In genomic region chr15:3281737-3282136, GRCm38 (mm10) we compare ENCODE assay signal across 28 mouse cellular contexts. TPM values are rescaled to one million over a fixed set of nuclear protein-coding genes. Genes with fewer than 3 reads are reported as not detected.
A peak's percentile ranks its signal among the peaks of the same experiment; 100 is the strongest.
DNase-seq lines count a peak whose midpoint lies in the region; ATAC-seq and TF ChIP-seq lines count a peak whose summit lies in the region.
"Had no signal": no experiment of that assay in that cellular context is flagged by ENCODE, and none has a peak within 500 bp of the region (broad histone marks: within the 10 kb centered on the region; RNA-seq: fewer than 3 reads in every experiment).

No protein-coding gene starts in this region.

- no peak for TF ChIP-seq EP300 in liver, embryonic 14.5 days (IDR thresholded peaks at IDR 0.05; ENCODE audit: low read depth)

- no peak overlapping the region for H3K4me2 ChIP-seq in intestine, postnatal 0 days (replicated peaks; ENCODE audit: low read depth)
- no peak overlapping the region for H3K4me2 ChIP-seq in intestine, embryonic 15.5 days (replicated peaks)
- no peak overlapping the region for H3K4me2 ChIP-seq in liver, embryonic 14.5 days (ENCODE audit: low read depth)
- no peak overlapping the region for H3K4me2 ChIP-seq in liver, embryonic 11.5 days
- H3K4me2 ChIP-seq in liver, embryonic 16.5 days (ENCODE audit: low read depth, low read length): no peak overlapping the region
- H3K4me2 ChIP-seq in neural tube, embryonic 15.5 days: no peak overlapping the region
- H3K4me2 ChIP-seq: embryonic facial prominence, embryonic 13.5 days; forebrain, embryonic 12.5 days; forebrain, embryonic 15.5 days; heart, embryonic 12.5 days; heart, embryonic 15.5 days; hindbrain, embryonic 14.5 days had no signal

- ATAC-seq in intestine, postnatal 0 days: peak; percentile 63
- no peak for ATAC-seq in intestine, embryonic 15.5 days
- 0 out of 2 replicates have a peak, but pooled peaks have one; percentile 36 for ATAC-seq in liver, embryonic 14.5 days (ENCODE audit: insufficient read depth)
- ATAC-seq in liver, embryonic 11.5 days (replicated peaks; ENCODE audit: low FRiP score): no peak
- peak; percentile 57 for ATAC-seq in liver, embryonic 16.5 days (ENCODE audit: low read depth)
- ATAC-seq in neural tube, embryonic 15.5 days (ENCODE audit: low FRiP score): no peak
- ATAC-seq: forebrain, embryonic 15.5 days; Patski had no signal

- 81% methylated on average over 1 of the region's 1 CpGs for whole genome bisulfite sequencing in intestine, postnatal 0 days
- 86% methylated on average over 1 of the region's 1 CpGs for WGBS in intestine, embryonic 15.5 days
- WGBS in liver, embryonic 14.5 days (ENCODE audit: insufficient replicate concordance): 67% methylated on average over 1 of the region's 1 CpGs
- 87% methylated on average over 1 of the region's 1 CpGs for WGBS in liver, embryonic 11.5 days
- WGBS in liver, embryonic 16.5 days (ENCODE audit: insufficient replicate concordance): 54% methylated on average over 1 of the region's 1 CpGs
- 85% methylated on average over 1 of the region's 1 CpGs for WGBS in neural tube, embryonic 15.5 days

- H3K36me3 ChIP-seq in intestine, postnatal 0 days (ENCODE audit: control insufficient read depth, insufficient read depth): peaks cover 25% of the 10 kb centered on the region
- H3K36me3 ChIP-seq in intestine, embryonic 15.5 days: peaks cover 5% of the 10 kb centered on the region; the same call in 1 of the 2 replicates
- no peaks in the 10 kb centered on the region; the same call in 1 of the 2 replicates for H3K36me3 ChIP-seq in liver, embryonic 14.5 days (replicated peaks; ENCODE audit: control insufficient read depth, insufficient read depth, low read depth)
- H3K36me3 ChIP-seq in liver, embryonic 11.5 days (ENCODE audit: control insufficient read depth, insufficient read depth, low read length): 0 out of 2 replicates have a peak, but pooled peaks cover 2% of the 10 kb centered on the region
- H3K36me3 ChIP-seq in liver, embryonic 16.5 days (ENCODE audit: control insufficient read depth, insufficient read depth): peaks cover 5% of the 10 kb centered on the region
- H3K36me3 ChIP-seq in neural tube, embryonic 15.5 days: no peaks in the 10 kb centered on the region
- H3K36me3 ChIP-seq: forebrain, embryonic 12.5 days; forebrain, embryonic 15.5 days had no signal

- no peak for TF ChIP-seq CTCF in intestine, postnatal 0 days (IDR thresholded peaks at IDR 0.05; ENCODE audit: low read depth)
- no peak for TF ChIP-seq CTCF in liver, embryonic 14.5 days (IDR thresholded peaks at IDR 0.05; ENCODE audit: low read depth)

- no peaks in the 10 kb centered on the region for H3K27me3 ChIP-seq in intestine, postnatal 0 days (replicated peaks; ENCODE audit: control insufficient read depth, insufficient read depth, low read length)
- no peaks in the 10 kb centered on the region for H3K27me3 ChIP-seq in intestine, embryonic 15.5 days (replicated peaks)
- H3K27me3 ChIP-seq in liver, embryonic 14.5 days (ENCODE audit: control insufficient read depth, insufficient read depth, low read length): no peaks in the 10 kb centered on the region
- H3K27me3 ChIP-seq in liver, embryonic 11.5 days (replicated peaks; ENCODE audit: control insufficient read depth, insufficient read depth, low read length): no peaks in the 10 kb centered on the region
- H3K27me3 ChIP-seq in liver, embryonic 16.5 days (ENCODE audit: control insufficient read depth, insufficient read depth, low read depth, low read length): no peaks in the 10 kb centered on the region
- no peaks in the 10 kb centered on the region for H3K27me3 ChIP-seq in neural tube, embryonic 15.5 days (replicated peaks)
- H3K27me3 ChIP-seq: embryonic facial prominence, embryonic 13.5 days; forebrain, embryonic 12.5 days; forebrain, embryonic 15.5 days; heart, embryonic 12.5 days; heart, embryonic 15.5 days had no signal

- H3K4me3 ChIP-seq in intestine, postnatal 0 days (ENCODE audit: low read depth, low read length): no peak overlapping the region
- no peak overlapping the region for H3K4me3 ChIP-seq in intestine, embryonic 15.5 days (replicated peaks)
- no peak overlapping the region for H3K4me3 ChIP-seq in liver, embryonic 14.5 days (ENCODE audit: insufficient read depth in 1 of 2, low read depth in 2 of 2, low read length in 2 of 2)
- no peak overlapping the region for H3K4me3 ChIP-seq in liver, embryonic 11.5 days (ENCODE audit: low read depth, low read length)
- H3K4me3 ChIP-seq in liver, embryonic 16.5 days (ENCODE audit: low read depth, low read length): no peak overlapping the region
- H3K4me3 ChIP-seq in neural tube, embryonic 15.5 days (replicated peaks): no peak overlapping the region
- H3K4me3 ChIP-seq: embryonic facial prominence, embryonic 10.5 days; embryonic facial prominence, embryonic 13.5 days; erythroblast, embryonic 14.5 days; forebrain, embryonic 12.5 days; forebrain, embryonic 15.5 days; heart, embryonic 12.5 days; heart, embryonic 15.5 days had no signal

- no peak overlapping the region for H3K9ac ChIP-seq in intestine, postnatal 0 days (ENCODE audit: low read depth, low read length)
- no peak overlapping the region for H3K9ac ChIP-seq in intestine, embryonic 15.5 days
- H3K9ac ChIP-seq in liver, embryonic 14.5 days (replicated peaks): no peak overlapping the region
- no peak overlapping the region for H3K9ac ChIP-seq in liver, embryonic 11.5 days (ENCODE audit: low read depth, low read length)
- no peak overlapping the region for H3K9ac ChIP-seq in liver, embryonic 16.5 days (ENCODE audit: low read depth, low read length)
- H3K9ac ChIP-seq in neural tube, embryonic 15.5 days (replicated peaks): no peak overlapping the region
- H3K9ac ChIP-seq: embryonic facial prominence, embryonic 13.5 days; forebrain, embryonic 12.5 days; forebrain, embryonic 15.5 days; heart, embryonic 12.5 days; heart, embryonic 15.5 days; hindbrain, embryonic 14.5 days had no signal

- H3K27ac ChIP-seq in intestine, postnatal 0 days (ENCODE audit: low read depth, low read length): no peak overlapping the region
- no peak overlapping the region for H3K27ac ChIP-seq in intestine, embryonic 15.5 days
- H3K27ac ChIP-seq in liver, embryonic 14.5 days: no peak overlapping the region
- H3K27ac ChIP-seq in liver, embryonic 11.5 days (ENCODE audit: low read depth, low read length): no peak overlapping the region
- no peak overlapping the region for H3K27ac ChIP-seq in liver, embryonic 16.5 days (ENCODE audit: low read length)
- H3K27ac ChIP-seq in neural tube, embryonic 15.5 days (replicated peaks): no peak overlapping the region
- H3K27ac ChIP-seq: embryonic facial prominence, embryonic 10.5 days; embryonic facial prominence, embryonic 13.5 days; forebrain, embryonic 12.5 days; forebrain, embryonic 15.5 days; heart, embryonic 15.5 days; hindbrain, embryonic 14.5 days had no signal

- no peak for DNase-seq in liver, embryonic 14.5 days (ENCODE audit: low read depth in 3 of 3, low spot score in 3 of 3)
- DNase-seq in liver, embryonic 11.5 days (ENCODE audit: low spot score): no peak
- DNase-seq in heart, postnatal 4 days: no peak
- DNase-seq: adrenal gland, adult 8-10 months; adrenal gland, postnatal 25 days; cerebellum, adult 11-12 months; cerebellum, adult 8-10 months; cerebellum, postnatal 10 days; cerebellum, postnatal 36 days; embryo, embryonic 11 days; gastrocnemius, postnatal 25 days; heart, adult 18-20 months; heart, postnatal 10 days; heart, postnatal 36 days had no signal

- no peaks in the 10 kb centered on the region for H3K4me1 ChIP-seq in intestine, postnatal 0 days (replicated peaks; ENCODE audit: control insufficient read depth, insufficient read depth, low read length)
- no peaks in the 10 kb centered on the region for H3K4me1 ChIP-seq in intestine, embryonic 15.5 days (replicated peaks)
- no peaks in the 10 kb centered on the region for H3K4me1 ChIP-seq in liver, embryonic 14.5 days (replicated peaks; ENCODE audit: control insufficient read depth in 2 of 2, insufficient read depth in 2 of 2, low read length in 1 of 2)
- H3K4me1 ChIP-seq in liver, embryonic 11.5 days (replicated peaks; ENCODE audit: control insufficient read depth, insufficient read depth, low read length): no peaks in the 10 kb centered on the region
- H3K4me1 ChIP-seq in liver, embryonic 16.5 days (ENCODE audit: control insufficient read depth, low read depth, low read length): no peaks in the 10 kb centered on the region
- H3K4me1 ChIP-seq in neural tube, embryonic 15.5 days: no peaks in the 10 kb centered on the region
- H3K4me1 ChIP-seq: embryonic facial prominence, embryonic 10.5 days; embryonic facial prominence, embryonic 13.5 days; forebrain, embryonic 12.5 days; forebrain, embryonic 15.5 days; heart, embryonic 12.5 days; heart, embryonic 15.5 days had no signal

- H3K9me3 ChIP-seq in intestine, postnatal 0 days (ENCODE audit: control insufficient read depth): no peaks in the 10 kb centered on the region
- no peaks in the 10 kb centered on the region for H3K9me3 ChIP-seq in intestine, embryonic 15.5 days
- H3K9me3 ChIP-seq in liver, embryonic 14.5 days (ENCODE audit: control insufficient read depth, low read length): no peaks in the 10 kb centered on the region
- H3K9me3 ChIP-seq in liver, embryonic 11.5 days (ENCODE audit: control insufficient read depth, low read length): no peaks in the 10 kb centered on the region
- no peaks in the 10 kb centered on the region for H3K9me3 ChIP-seq in liver, embryonic 16.5 days (replicated peaks; ENCODE audit: control insufficient read depth, low read length)
- no peaks in the 10 kb centered on the region for H3K9me3 ChIP-seq in neural tube, embryonic 15.5 days (replicated peaks)
- H3K9me3 ChIP-seq: embryonic facial prominence, embryonic 10.5 days; embryonic facial prominence, embryonic 13.5 days; forebrain, embryonic 12.5 days; forebrain, embryonic 15.5 days; heart, embryonic 12.5 days; heart, embryonic 15.5 days had no signal

RNA-seq across cellular contexts. Expression of gene Selenop, which starts 13.4 kb away (rescaled TPM):
- 2,235 and 2,243 TPM in 2 replicates for polyA plus RNA-seq in intestine, postnatal 0 days (2015; fragmentation: Nextera tagmentation; extraction: Ambion mirVana)
- 338 and 379 TPM in 2 replicates for polyA plus RNA-seq in intestine, embryonic 15.5 days (2015; fragmentation: Nextera tagmentation; extraction: Ambion mirVana)
- polyA plus RNA-seq in liver, embryonic 14.5 days (2012; rRNA removed): 205 and 242 TPM in 2 replicates
- 465 and 470 TPM in 2 replicates for polyA plus RNA-seq in liver, embryonic 14.5 days (2014; fragmentation: Nextera tagmentation; extraction: Ambion mirVana)
- polyA plus RNA-seq in liver, embryonic 11.5 days (2014; fragmentation: Nextera tagmentation; extraction: Ambion mirVana): 268 and 281 TPM in 2 replicates
- 1,030 and 1,155 TPM in 2 replicates for polyA plus RNA-seq in liver, embryonic 16.5 days (2015; fragmentation: Nextera tagmentation; extraction: Ambion mirVana)
- total RNA-seq in heart, postnatal 4 days (2021): 100 to 1,000 TPM; 162 to 179 TPM
- 142 and 158 TPM in 2 replicates for polyA plus RNA-seq in neural tube, embryonic 15.5 days (2015; fragmentation: Nextera tagmentation; extraction: Ambion mirVana)

RNA-seq across cellular contexts. Expression of gene Ccdc152, which starts 21.6 kb away (rescaled TPM):
- 4.8 and 5.7 TPM in 2 replicates for polyA plus RNA-seq in intestine, postnatal 0 days (2015; fragmentation: Nextera tagmentation; extraction: Ambion mirVana)
- polyA plus RNA-seq in intestine, embryonic 15.5 days (2015; fragmentation: Nextera tagmentation; extraction: Ambion mirVana): 0.30 and 0.91 TPM in 2 replicates
- polyA plus RNA-seq in liver, embryonic 14.5 days (2012; rRNA removed): 0.90 and 2.7 TPM in 2 replicates
- 0.56 and 0.95 TPM in 2 replicates for polyA plus RNA-seq in liver, embryonic 14.5 days (2014; fragmentation: Nextera tagmentation; extraction: Ambion mirVana)
- 0.32 TPM in 1 of 2 replicates, not detected in the other for polyA plus RNA-seq in liver, embryonic 11.5 days (2014; fragmentation: Nextera tagmentation; extraction: Ambion mirVana)
- 0.98 and 1.2 TPM in 2 replicates for polyA plus RNA-seq in liver, embryonic 16.5 days (2015; fragmentation: Nextera tagmentation; extraction: Ambion mirVana)
- total RNA-seq in heart, postnatal 4 days (2021): under 1 TPM in 1 of 2 experiments, not detected in 1; 0.71 TPM
- 0.28 TPM in 1 of 2 replicates, not detected in the other for polyA plus RNA-seq in neural tube, embryonic 15.5 days (2015; fragmentation: Nextera tagmentation; extraction: Ambion mirVana)
- total RNA-seq: adrenal gland, adult 8-10 months; adrenal gland, postnatal 25 days; gastrocnemius, postnatal 25 days; heart, postnatal 36 days had no signal
- polyA plus RNA-seq: embryonic facial prominence, embryonic 13.5 days; erythroblast, embryonic 14.5 days; forebrain, embryonic 15.5 days; hindbrain, embryonic 11.5 days had no signal

Comparison
In these comparisons a context has a peak if more than half of its experiments do, and no peak if none do; other contexts are left out.
1. ATAC-seq: peak in intestine, postnatal 0 days (single experiment), liver, embryonic 14.5 days (single experiment) and liver, embryonic 16.5 days (single experiment); none in intestine, embryonic 15.5 days (single experiment), liver, embryonic 11.5 days (single experiment) and neural tube, embryonic 15.5 days (single experiment).